Mouse (Mus musculus) hindbrain, postnatal 0 days (tissue): ENCODE measurements around the gene Cfap44. TPM values are rescaled to one million over a fixed set of nuclear protein-coding genes. Genes with fewer than 3 reads are reported as not detected.

Experiments used
- ATAC-seq: fragments of 200-750 bp; cut with Nextera tagmentation; 2 replicates; pipeline ENCODE4 v1.8.0; 2017; ENCODE audit warnings: mild to moderate bottlenecking, moderate TSS enrichment, moderate library complexity
- DNase-seq: peaks from one replicate; pipeline ENCODE4 v3.0.0-alpha.2; 2015; ENCODE audit warnings: low spot score
- H3K27ac ChIP-seq: fragments of 300-500 bp; sonication (generic); 2 replicates; pipeline ENCODE4 v1.5.1; 2014; ENCODE audit warnings: mild to moderate bottlenecking
- H3K27me3 ChIP-seq: fragments of 300-500 bp; sonication (generic); 2 replicates; pipeline ENCODE4 v1.6.1; 2014; ENCODE audit warnings: low read length, mixed read lengths; ENCODE audit not compliant: insufficient read depth
- H3K36me3 ChIP-seq: fragments of 300-500 bp; sonication (generic); 2 replicates; pipeline ENCODE4 v1.6.1; 2014; ENCODE audit warnings: low read length, mixed read lengths; ENCODE audit not compliant: insufficient read depth
- H3K4me1 ChIP-seq: fragments of 300-500 bp; sonication (generic); 2 replicates; pipeline ENCODE4 v1.6.1; 2014; ENCODE audit warnings: antibody characterized with exemption, low read length, mixed read lengths; ENCODE audit not compliant: insufficient read depth
- H3K4me2 ChIP-seq: fragments of 300-500 bp; sonication (generic); 2 replicates; pipeline ENCODE4 v1.6.1; 2014; ENCODE audit warnings: low read depth, mild to moderate bottlenecking, low read length, moderate library complexity, mixed read lengths
- H3K4me3 ChIP-seq: fragments of 300-500 bp; sonication (generic); 2 replicates; pipeline ENCODE4 v1.5.1; 2014; ENCODE audit warnings: low read length
- H3K9ac ChIP-seq: fragments of 300-500 bp; sonication (generic); replicated peaks from 2 replicates; pipeline ENCODE4 v1.6.1; 2014; ENCODE audit warnings: mild to moderate bottlenecking, low read length, moderate library complexity, mixed read lengths
- H3K9me3 ChIP-seq: fragments of 300-500 bp; sonication (generic); 2 replicates; pipeline ENCODE4 v1.6.1; 2016; ENCODE audit warnings: low read length, mixed read lengths
- CTCF ChIP-seq: IDR thresholded peaks from 2 replicates; pipeline ENCODE4 v1.5.1; 2016; ENCODE audit warnings: antibody characterized with exemption, control low read depth, low read depth
- WGBS: fragments of 180-500 bp; shearing (Covaris S2); extraction: QIAGEN DNeasy Blood & Tissue Kit; methylation state at CpG from one replicate; pipeline ENCODE4 v1.1.7; 2014; 5-methylcytosine and 5-hydroxymethylcytosine counted together
- polyA plus RNA-seq: library from polyadenylated mRNA; unstranded; fragments of >200 nt; fragmentation: Nextera tagmentation; extraction: Ambion mirVana; gene quantifications from 2 replicates; pipeline ENCODE4 v1.2.1, GENCODE M21; 2015
- total RNA-seq: library from RNA; depleted of rRNA; stranded (reverse); fragments of >200 nt; gene quantifications from 2 replicates; pipeline ENCODE4 v1.2.3, GENCODE M21; 2014; rRNA removed

Gene Cfap44
- 4.8 and 5.3 TPM in 2 replicates for total RNA-seq
- polyA plus RNA-seq, result 3.4 and 4.0 TPM in 2 replicates

DNA sequence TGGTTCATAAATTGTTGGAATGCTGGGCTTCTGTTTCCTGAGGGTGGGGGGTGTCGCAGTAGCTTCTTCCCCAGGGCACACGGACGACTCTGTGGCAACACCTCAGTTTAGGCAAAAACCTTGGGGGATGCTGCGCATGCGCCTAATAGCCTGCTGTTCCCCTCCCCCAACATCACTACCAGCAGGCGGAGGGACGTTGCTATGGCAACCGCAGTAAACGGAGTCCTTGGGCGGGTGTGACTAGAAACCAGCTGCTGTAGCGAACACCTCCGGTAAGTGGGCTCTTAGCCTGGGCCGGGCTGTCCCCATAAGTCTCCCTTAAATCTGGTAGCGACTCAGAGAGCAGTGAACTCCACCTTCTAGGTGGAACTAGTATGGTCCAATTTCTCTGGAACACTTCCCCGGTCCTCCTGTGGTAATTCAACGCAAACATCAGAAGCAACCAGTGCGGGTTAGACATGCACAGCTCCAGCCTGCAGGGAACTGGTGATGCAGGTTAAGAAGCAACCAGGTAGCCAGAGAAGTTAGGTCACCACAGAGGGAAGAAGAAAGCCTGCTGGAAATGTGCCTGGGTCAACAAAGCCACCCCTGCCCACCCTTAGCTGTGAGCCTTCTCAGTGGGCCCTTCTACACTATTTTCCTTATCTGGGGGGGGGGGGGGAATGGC, at the start of gene Cfap44:
Gene Cfap44, plus strand, starts transcription at position 220 of the 667 bp plus-strand sequence.
- Histone ChIP-seq H3K4me1 (no peaks in the 10 kb centered on the region), H3K36me3 (no peaks in the 10 kb centered on the region), H3K9ac (peak within 1 kb of the TSS; percentile 44), H3K9me3 (no peaks in the 10 kb centered on the region), H3K4me3 (peak within 1 kb of the TSS; percentile 39), H3K27me3 (no peaks in the 10 kb centered on the region), H3K27ac (peak within 1 kb of the TSS; percentile 48; the same call in 1 of the 2 replicates), H3K4me2 (peak within 1 kb of the TSS; percentile 54)
- TF ChIP-seq CTCF, result peak; percentile 52
- DNase-seq, result peak; percentile 96
- WGBS, result under 1% methylated on average over 17 of the region's 17 CpGs
- ATAC-seq, result peak; percentile 89

DNA sequence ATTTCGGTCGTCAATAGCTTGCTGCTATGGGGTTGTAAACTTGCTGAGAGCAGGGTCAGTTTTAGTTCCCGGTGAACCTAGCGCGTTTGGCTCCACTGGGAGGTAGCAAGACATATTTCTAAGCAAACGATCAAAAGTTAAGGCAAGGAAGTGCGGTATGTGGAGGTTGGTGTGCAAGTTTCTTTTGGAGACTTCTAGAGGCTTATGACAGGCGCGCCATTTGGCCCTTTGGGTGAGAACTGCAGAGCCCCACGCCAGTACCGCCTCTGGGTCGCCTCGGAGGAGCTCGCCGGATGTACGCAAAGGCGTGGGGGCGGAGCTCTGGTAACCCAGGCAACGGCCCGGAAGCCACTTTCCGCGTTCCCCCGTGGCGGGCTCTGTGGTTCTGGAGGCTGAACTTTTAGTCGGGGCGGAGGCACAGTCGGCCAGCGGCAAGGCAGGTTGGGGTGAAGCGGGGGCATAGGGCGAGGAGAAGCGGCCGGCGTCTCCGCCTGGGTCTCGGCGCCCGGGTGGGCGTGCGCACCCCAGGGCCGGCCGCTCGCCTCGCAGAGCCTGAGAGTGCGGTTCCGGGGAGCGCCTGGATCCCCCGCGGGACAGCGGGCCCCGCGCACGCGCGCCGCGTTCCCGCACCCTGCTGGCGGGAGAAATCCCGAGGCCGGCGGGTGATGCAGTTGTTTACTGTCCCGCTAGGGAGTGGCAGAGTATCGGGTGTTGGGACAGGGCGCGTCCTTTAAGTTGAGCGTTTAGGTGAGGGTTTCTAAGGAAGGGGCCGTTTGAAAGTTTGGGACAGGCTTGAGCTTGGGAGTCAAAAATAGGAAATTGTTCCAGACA, 47.3 kb upstream of the Cfap44 start, which contains the start of gene Spice1:
Gene Spice1, plus strand, starts transcription at position 51 of the 831 bp plus-strand sequence.
- H3K36me3 ChIP-seq, result no peaks in the 10 kb centered on the region
- H3K9me3 ChIP-seq, result no peaks in the 10 kb centered on the region
- TF ChIP-seq CTCF, result peak; percentile 62
- no peaks in the 10 kb centered on the region for H3K27me3 ChIP-seq
- WGBS, result 1% methylated on average over 62 of the region's 67 CpGs
- no peaks in the 10 kb centered on the region for H3K4me1 ChIP-seq
- peak within 1 kb of the TSS; percentile 57 for H3K9ac ChIP-seq
- H3K4me3 ChIP-seq, result peak within 1 kb of the TSS; percentile 88
- H3K4me2 ChIP-seq, result peak within 1 kb of the TSS; percentile 74
- peak; percentile 99 for ATAC-seq
- DNase-seq, result peak; percentile 95
- peak within 1 kb of the TSS; percentile 80 for H3K27ac ChIP-seq

DNA sequence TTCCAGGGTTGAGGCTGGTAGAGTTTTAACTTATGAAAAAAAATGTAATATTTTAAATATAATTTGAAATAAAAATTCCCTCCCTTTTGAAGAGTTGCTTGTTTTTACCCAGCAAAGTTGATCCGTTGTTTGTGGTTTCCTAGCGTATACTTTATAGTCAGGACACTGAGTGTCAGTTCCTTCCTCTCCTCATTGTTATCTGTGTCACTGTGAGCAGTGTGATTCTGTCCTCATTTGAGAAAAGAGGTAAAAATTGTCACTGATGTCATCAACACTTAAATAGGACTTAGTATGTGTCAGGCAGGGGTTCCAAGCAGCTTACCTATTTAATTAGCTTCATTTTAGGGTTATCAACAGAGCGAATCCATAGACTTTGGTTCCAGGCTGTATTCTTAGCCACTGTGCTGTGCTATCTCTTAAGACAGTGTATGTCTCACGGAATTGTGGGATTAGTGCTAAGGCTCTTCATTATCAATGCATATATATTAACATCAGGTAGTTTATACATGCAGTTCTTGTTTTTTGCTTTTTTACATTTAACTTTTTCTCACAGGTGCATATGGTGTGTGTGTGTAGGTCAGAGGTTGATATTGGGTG, 44.7 kb upstream of the Cfap44 start:
- Histone ChIP-seq H3K9ac (no peak overlapping the region), H3K27me3 (no peaks in the 10 kb centered on the region), H3K9me3 (no peaks in the 10 kb centered on the region), H3K4me1 (no peaks in the 10 kb centered on the region), H3K36me3 (no peaks in the 10 kb centered on the region), H3K27ac (no peak overlapping the region), H3K4me3 (no peak overlapping the region), H3K4me2 (no peak overlapping the region)
- ATAC-seq, result no peak
- no peak for DNase-seq
- 95% methylated on average over 4 of the region's 4 CpGs for WGBS
- TF ChIP-seq CTCF, result no peak

DNA sequence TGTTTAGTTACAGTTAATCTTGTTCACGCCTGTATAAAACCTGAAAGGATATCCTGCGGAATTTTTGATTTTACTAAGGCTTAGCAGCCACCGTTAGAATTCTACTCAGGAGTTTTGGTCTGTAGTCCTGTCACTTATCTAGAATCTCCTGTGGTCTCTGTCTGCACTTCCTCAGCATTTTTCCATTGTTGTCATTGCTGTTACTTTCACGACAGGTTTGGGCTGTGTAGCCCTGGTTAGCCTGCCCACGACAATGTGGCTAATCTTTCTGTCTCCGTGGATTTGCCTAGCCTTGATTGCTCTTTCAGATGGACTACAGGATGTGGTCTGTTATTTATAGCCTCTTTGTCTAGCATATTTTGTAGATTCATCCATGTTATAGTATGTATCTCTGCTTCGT, 38.3 kb upstream of the Cfap44 start:
- DNase-seq (no peak), ATAC-seq (no peak)
- Histone ChIP-seq H3K27me3 (no peaks in the 10 kb centered on the region), H3K36me3 (no peaks in the 10 kb centered on the region), H3K4me2 (no peak overlapping the region), H3K27ac (no peak overlapping the region), H3K9me3 (no peaks in the 10 kb centered on the region), H3K4me3 (no peak overlapping the region), H3K9ac (no peak overlapping the region), H3K4me1 (no peaks in the 10 kb centered on the region)
- TF ChIP-seq CTCF, result no peak
- 84% methylated on average over 7 of the region's 7 CpGs for WGBS

DNA sequence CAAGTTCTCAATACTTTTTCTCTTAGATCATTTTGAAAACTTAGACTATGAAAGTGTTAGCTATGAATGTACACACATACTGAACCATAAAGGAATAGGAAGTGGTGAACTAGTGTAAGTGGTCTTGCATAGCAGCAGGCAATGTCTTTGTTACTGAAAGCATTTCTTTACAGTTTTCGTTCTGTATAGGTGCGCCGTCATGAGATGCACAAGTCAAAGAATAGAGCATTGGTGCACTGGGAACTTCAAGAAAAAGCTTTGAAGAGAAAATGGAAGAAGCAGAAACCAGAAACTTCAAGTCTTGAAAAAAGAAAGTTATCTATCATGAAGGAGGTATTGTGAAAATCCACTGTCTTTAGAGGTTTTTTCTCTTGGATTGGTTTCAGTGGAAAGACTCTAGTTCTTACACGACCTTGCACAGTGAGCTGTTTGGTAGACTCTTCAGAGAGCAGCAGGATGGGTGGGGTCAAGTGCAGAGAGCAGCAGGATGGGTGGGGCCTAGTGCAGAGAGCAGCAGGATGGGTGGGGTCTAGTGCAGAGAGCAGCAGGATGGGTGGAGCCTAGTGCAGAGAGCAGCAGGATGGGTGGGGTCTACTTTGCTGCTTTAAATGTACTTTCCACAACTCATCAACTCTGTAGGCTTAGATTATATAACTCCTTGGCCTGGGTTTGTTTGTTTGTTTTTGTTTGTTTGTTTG, 36.9 kb upstream of the Cfap44 start:
- no peak; the same call in 1 of the 2 replicates for ATAC-seq
- no peak overlapping the region for H3K4me3 ChIP-seq
- H3K9me3 ChIP-seq, result no peaks in the 10 kb centered on the region
- H3K4me2 ChIP-seq, result no peak overlapping the region
- H3K27ac ChIP-seq, result no peak overlapping the region
- H3K27me3 ChIP-seq, result no peaks in the 10 kb centered on the region
- WGBS, result 77% methylated on average over 4 of the region's 4 CpGs
- TF ChIP-seq CTCF, result no peak
- H3K4me1 ChIP-seq, result no peaks in the 10 kb centered on the region
- no peak for DNase-seq
- no peak overlapping the region for H3K9ac ChIP-seq
- H3K36me3 ChIP-seq, result no peaks in the 10 kb centered on the region
